Mouse (Mus musculus): Measurements from ENCODE around the gene Optc.

DNA sequence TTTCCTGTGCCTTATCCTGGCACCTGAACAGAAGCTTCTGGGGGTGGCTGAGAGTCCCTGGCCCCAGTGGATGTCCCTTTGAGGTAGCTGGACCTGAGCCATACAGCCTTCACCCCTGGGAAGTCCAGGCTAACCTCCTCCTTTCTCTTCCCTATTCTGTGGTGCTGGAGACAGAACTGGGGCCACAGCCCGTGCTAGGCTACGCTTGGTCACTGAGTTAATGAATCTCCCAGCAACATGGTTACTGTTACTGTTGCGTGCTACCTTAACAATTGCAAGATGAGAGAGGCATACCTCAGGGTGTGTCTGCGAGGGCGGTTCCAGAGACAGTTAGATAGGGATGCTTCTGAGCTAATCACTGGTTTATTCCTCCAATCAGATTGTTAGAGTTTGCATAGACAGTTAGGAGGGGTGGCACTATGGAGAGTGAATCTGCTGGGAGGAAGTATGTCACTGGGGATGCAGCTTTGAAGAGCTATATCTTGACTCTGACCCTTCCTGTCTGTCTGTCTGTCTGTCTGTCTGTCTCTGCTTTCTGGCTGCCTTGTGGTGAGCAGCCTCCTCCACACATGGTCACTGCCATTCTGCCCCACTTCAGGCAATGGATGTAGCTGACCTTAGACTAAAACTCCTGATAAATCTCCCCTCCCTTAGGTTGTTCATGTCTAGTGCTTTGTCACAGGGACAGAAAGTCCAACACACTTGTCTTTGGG, 20.1 kb downstream of the Optc start:
- TF ChIP-seq CTCF (IDR thresholded peaks at IDR 0.05; ENCODE audit: borderline replicate concordance, extremely low read depth, insufficient read depth, insufficient read length) (no peak), POLR2A (IDR thresholded peaks at IDR 0.05; ENCODE audit: borderline replicate concordance, extremely low read depth, insufficient read depth, insufficient read length, poor library complexity, severe bottlenecking) (no peak)

Data from brain, embryonic 14.5 days (tissue).